Mouse (Mus musculus): ENCODE results near the gene Lca5l.

Gene Lca5l

GRCm38 (mm10) chr16:96114729-96115128 lies 77.3 kb downstream of the Lca5l start:
- no peak for DNase-seq (ENCODE audit: low spot score)

- DNase-seq (ENCODE audit: low spot score): no peak
These were observed 79.3 kb downstream of the Lca5l start for GRCm38 (mm10) chr16:96112769-96113168.

GRCm38 (mm10) chr16:96110655-96111345 lies 81.3 kb downstream of the Lca5l start:
- DNase-seq (ENCODE audit: low spot score): no peak

GRCm38 (mm10) chr16:96109673-96110072 lies 82.4 kb downstream of the Lca5l start:
- no peak for DNase-seq (ENCODE audit: low spot score)
